Mouse (Mus musculus) MEL (cell line): ENCODE results near the gene Zfp689.

Experiments used
- CTCF ChIP-seq, 3 experiments: IDR thresholded peaks in 2 of 3; conservative IDR thresholded peaks in 1 of 3; 2 replicates each; pipeline ENCODE4 v1.5.1; 2011 to 2012; ENCODE audit warnings: low read length in 3 of 3, low read depth in 2 of 3, mild to moderate bottlenecking in 2 of 3, improper control_type of control experiment in 1 of 3, inconsistent platforms in 1 of 3, mixed read lengths in 1 of 3, moderate library complexity in 1 of 3; ENCODE audit not compliant: control insufficient read depth in 1 of 3, insufficient read depth in 1 of 3, poor library complexity in 1 of 3, severe bottlenecking in 1 of 3
- ELF1 ChIP-seq: IDR thresholded peaks from 2 replicates; pipeline ENCODE4 v1.6.1; 2014; ENCODE audit warnings: low read depth, mild to moderate bottlenecking, inconsistent platforms, low read length, improper control_type of control experiment, moderate library complexity
- HCFC1 ChIP-seq: IDR thresholded peaks from 2 replicates; pipeline ENCODE4 v1.6.1; 2012; ENCODE audit warnings: low read depth, mild to moderate bottlenecking, inconsistent platforms, low read length, improper control_type of control experiment, moderate library complexity
- KAT2A ChIP-seq: conservative IDR thresholded peaks from 2 replicates; pipeline ENCODE4 v1.6.1; 2012; ENCODE audit warnings: low read depth, low read length, improper control_type of control experiment, inconsistent platforms
- POLR2A ChIP-seq, 2 experiments: IDR thresholded peaks; 2 replicates each; pipeline ENCODE4 v1.6.1; 2011 to 2012; ENCODE audit warnings: low read length in 2 of 2, mild to moderate bottlenecking in 2 of 2, control low read depth in 1 of 2, improper control_type of control experiment in 1 of 2, low read depth in 1 of 2, moderate library complexity in 1 of 2; ENCODE audit not compliant: control insufficient read depth in 1 of 2, insufficient read depth in 1 of 2, poor library complexity in 1 of 2
- USF1 ChIP-seq: IDR thresholded peaks from 2 replicates; pipeline ENCODE4 v1.6.1; 2014; ENCODE audit warnings: low read depth, mild to moderate bottlenecking, inconsistent platforms, low read length, improper control_type of control experiment, moderate library complexity

GRCm38 (mm10) chr7:127465191-127465590 is 16.2 kb upstream of the Zfp689 start:
- TF ChIP-seq HCFC1 (no peak), CTCF (IDR thresholded peaks at IDR 0.05 in 2 of 3, conservative IDR thresholded peaks at IDR 0.05 in 1 of 3; ENCODE audit: control insufficient read depth in 1 of 3, insufficient read depth in 1 of 3, low read depth in 2 of 3, low read length in 3 of 3, poor library complexity in 1 of 3, severe bottlenecking in 1 of 3) (no peak), POLR2A (IDR thresholded peaks at IDR 0.05; ENCODE audit: control insufficient read depth in 1 of 2, insufficient read depth in 1 of 2, low read depth in 1 of 2, low read length in 2 of 2, poor library complexity in 1 of 2) (no peak), KAT2A (no peak), ELF1 (no peak), USF1 (no peak)
